Mouse (Mus musculus) hindbrain, embryonic 16.5 days (tissue): ENCODE measurements at regions not wholly inside any gene's neighbourhood (a gene's known extent, or its start where the extent isn't known, plus 50 kb on each side); places are given as distances from the start of the nearest gene placed in this dataset.

Experiments used
- ATAC-seq: fragments of 200-750 bp; cut with Nextera tagmentation; 2 replicates; pipeline ENCODE4 v1.8.0; 2017; ENCODE audit warnings: moderate TSS enrichment, moderate library complexity
- H3K27ac ChIP-seq: fragments of 300-500 bp; sonication (generic); 2 replicates; pipeline ENCODE4 v1.5.1; 2014; ENCODE audit warnings: low read depth, mild to moderate bottlenecking, control low read depth, low read length, moderate library complexity
- H3K27me3 ChIP-seq: fragments of 300-500 bp; sonication (generic); replicated peaks from 2 replicates; pipeline ENCODE4 v1.6.1; 2014; ENCODE audit warnings: low read length; ENCODE audit not compliant: control insufficient read depth, insufficient read depth
- H3K36me3 ChIP-seq: fragments of 300-500 bp; sonication (generic); 2 replicates; pipeline ENCODE4 v1.6.1; 2014; ENCODE audit warnings: mild to moderate bottlenecking, low read length, moderate library complexity, mixed read lengths; ENCODE audit not compliant: control insufficient read depth, insufficient read depth
- H3K4me1 ChIP-seq: fragments of 300-500 bp; sonication (generic); 2 replicates; pipeline ENCODE4 v1.6.1; 2014; ENCODE audit warnings: low read depth, low read length; ENCODE audit not compliant: control insufficient read depth, insufficient read depth
- H3K4me2 ChIP-seq: fragments of 300-500 bp; sonication (generic); 2 replicates; pipeline ENCODE4 v1.6.1; 2014; ENCODE audit warnings: mild to moderate bottlenecking, low read length, control low read depth, moderate library complexity
- H3K4me3 ChIP-seq: fragments of 300-500 bp; sonication (generic); 2 replicates; pipeline ENCODE4 v1.5.1; 2014; ENCODE audit warnings: mild to moderate bottlenecking, low read length, control low read depth, moderate library complexity
- H3K9ac ChIP-seq: fragments of 300-500 bp; sonication (generic); 2 replicates; pipeline ENCODE4 v1.6.1; 2014; ENCODE audit warnings: low read depth, mild to moderate bottlenecking, control low read depth, low read length, moderate library complexity
- H3K9me3 ChIP-seq: fragments of 300-500 bp; sonication (generic); 2 replicates; pipeline ENCODE4 v1.6.1; 2014; ENCODE audit warnings: mild to moderate bottlenecking, low read length, moderate library complexity; ENCODE audit not compliant: control insufficient read depth
- WGBS: fragments of 180-500 bp; shearing (Covaris S2); extraction: QIAGEN DNeasy Blood & Tissue Kit; methylation state at CpG from one replicate; pipeline ENCODE4 v1.1.7; 2014; 5-methylcytosine and 5-hydroxymethylcytosine counted together

DNA sequence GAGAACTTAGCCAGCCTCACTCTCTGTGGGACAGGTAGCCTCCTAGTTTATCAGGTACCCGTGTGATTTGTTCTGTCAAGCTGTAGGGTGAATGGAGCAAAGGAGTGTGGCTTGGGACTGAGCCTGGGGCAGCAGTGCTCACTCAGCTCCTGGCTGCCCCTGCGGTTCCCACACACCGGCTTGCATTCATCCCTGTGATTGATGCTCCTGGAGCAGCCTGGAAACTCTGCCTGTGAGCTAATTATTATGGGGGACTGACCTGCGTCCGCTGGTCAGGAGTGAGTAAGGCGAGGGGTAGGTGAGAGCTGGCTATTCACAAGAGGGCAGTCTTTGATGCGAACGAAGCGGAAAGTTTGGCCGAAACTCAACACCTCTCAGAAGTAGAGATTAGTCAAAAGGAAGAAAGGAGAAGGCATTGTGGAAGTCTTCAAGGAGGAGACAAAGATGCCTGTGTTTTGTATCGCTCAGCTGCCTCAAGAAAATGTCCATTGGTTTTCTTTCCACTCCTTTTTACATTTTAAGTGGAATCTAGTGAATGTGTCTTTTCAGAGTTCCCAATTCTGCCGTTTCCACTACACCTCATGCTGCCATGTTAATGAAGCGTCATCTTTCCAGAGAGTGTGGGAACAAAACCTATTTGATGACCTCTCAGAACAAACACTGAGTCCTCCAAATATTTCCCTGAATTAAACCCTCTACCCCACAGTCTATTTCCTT, 142.7 kb upstream of the Car8 start:
- no peaks in the 10 kb centered on the region for H3K4me1 ChIP-seq
- H3K36me3 ChIP-seq, result no peaks in the 10 kb centered on the region
- H3K27ac ChIP-seq, result no peak overlapping the region
- H3K4me2 ChIP-seq, result no peak overlapping the region
- H3K9me3 ChIP-seq, result no peaks in the 10 kb centered on the region
- no peaks in the 10 kb centered on the region for H3K27me3 ChIP-seq
- 21% methylated on average over 13 of the region's 13 CpGs for WGBS
- peak; percentile 89 for ATAC-seq
- no peak overlapping the region for H3K9ac ChIP-seq
- no peak overlapping the region for H3K4me3 ChIP-seq

DNA sequence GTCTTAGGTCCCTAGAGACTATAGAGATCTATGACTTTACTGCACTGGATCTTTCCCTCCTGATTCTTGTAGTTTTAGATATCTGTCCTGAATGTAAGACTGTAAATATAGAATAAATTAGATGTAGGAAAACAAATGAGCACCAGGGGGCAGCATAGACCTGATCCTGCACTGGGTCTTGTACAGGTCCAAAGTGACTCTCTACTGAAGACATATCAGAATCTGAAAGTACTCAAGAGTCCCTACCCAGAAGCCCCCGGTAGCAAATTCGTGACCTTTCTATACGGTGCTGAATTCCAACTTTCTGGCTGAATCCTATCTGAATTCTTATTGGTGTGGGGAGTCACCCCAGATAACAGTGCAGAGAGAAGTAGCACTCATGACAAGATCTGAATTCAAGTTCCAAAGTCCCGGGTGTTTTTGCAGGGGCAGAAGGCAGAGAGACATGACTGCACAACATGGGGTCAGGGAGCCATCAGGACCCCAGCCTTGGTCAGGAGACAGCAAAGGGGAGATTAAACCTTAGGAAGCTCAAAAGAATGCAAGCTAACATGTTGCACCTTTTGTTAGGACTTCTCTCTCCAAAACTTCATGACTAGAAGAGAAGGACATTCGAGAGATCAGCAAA, 142.0 kb upstream of the Car8 start:
- no peak overlapping the region for H3K4me2 ChIP-seq
- no peaks in the 10 kb centered on the region for H3K27me3 ChIP-seq
- H3K4me3 ChIP-seq, result no peak overlapping the region
- ATAC-seq, result peak; percentile 77
- 0 out of 2 replicates have a peak overlapping the region, but pooled peaks have one; percentile 42 for H3K27ac ChIP-seq
- WGBS, result 58% methylated on average over 5 of the region's 5 CpGs
- no peaks in the 10 kb centered on the region for H3K9me3 ChIP-seq
- no peaks in the 10 kb centered on the region for H3K36me3 ChIP-seq
- no peak overlapping the region for H3K9ac ChIP-seq
- H3K4me1 ChIP-seq, result no peaks in the 10 kb centered on the region

DNA sequence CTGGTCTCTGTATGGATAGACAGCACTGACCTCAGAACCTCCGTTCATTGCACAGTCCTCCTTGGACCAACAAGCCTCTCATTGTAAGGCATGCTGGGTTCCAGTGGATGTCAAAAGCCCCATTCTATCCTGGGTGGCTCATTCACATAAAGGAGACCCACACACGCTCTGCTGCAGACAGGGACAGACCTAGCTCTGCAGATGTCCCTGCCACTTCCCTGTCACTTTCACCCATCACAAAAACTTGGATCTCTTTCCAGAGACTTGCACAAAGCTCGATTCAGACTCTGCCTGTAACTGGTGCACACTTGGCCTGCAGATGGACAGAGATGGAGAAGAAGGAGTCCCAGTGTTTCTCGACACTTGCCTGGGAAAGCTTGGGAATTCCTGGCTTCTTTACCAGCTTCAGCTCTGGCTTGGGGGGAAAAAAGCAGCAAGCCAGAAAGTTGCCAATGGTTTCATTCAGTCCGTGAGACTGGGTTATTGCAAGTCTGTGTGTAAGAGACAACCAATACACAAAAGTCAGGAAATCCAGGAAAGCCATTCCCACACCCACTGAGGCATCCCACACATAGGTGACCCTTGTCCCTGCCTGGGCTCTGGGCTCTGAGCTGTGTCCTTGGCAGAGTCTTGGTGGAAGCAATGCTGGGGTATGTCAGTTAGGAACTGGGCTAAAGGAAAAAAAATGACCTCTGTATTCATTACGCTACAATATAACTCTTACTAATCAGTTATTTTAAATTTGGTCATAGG, 136.1 kb upstream of the Car8 start:
- Histone ChIP-seq H3K9me3 (no peaks in the 10 kb centered on the region), H3K27me3 (no peaks in the 10 kb centered on the region), H3K36me3 (no peaks in the 10 kb centered on the region), H3K27ac (peak overlapping the region; percentile 45; the same call in 1 of the 2 replicates), H3K4me3 (no peak overlapping the region), H3K4me1 (no peaks in the 10 kb centered on the region), H3K9ac (no peak overlapping the region), H3K4me2 (no peak overlapping the region)
- ATAC-seq, result peak; percentile 89
- 66% methylated on average over 6 of the region's 6 CpGs for WGBS

DNA sequence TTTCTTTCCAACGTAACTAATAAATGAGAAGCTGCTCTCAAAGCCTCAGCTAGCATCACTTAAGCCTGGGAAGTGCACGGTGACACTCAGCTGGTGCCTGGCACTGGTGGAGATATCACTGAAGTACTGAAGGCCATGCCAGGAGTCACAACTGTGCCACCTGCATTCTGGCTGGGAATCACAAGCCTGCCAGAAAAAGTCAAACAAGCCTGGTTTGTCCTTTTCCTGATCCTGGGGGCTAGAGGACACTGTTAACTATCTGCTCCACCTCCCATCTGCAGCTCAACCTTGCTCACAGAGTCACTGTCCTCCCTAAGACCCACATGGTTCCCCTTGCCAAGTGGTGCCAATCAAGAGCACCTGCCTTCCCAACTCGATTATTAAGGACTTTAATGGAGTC, 135.2 kb upstream of the Car8 start:
- Histone ChIP-seq H3K4me3 (no peak overlapping the region), H3K9ac (no peak overlapping the region), H3K27ac (no peak overlapping the region), H3K4me1 (no peaks in the 10 kb centered on the region), H3K36me3 (no peaks in the 10 kb centered on the region), H3K27me3 (no peaks in the 10 kb centered on the region), H3K4me2 (no peak overlapping the region), H3K9me3 (no peaks in the 10 kb centered on the region)
- ATAC-seq, result peak; percentile 60
- 73% methylated on average over 3 of the region's 3 CpGs for WGBS

DNA sequence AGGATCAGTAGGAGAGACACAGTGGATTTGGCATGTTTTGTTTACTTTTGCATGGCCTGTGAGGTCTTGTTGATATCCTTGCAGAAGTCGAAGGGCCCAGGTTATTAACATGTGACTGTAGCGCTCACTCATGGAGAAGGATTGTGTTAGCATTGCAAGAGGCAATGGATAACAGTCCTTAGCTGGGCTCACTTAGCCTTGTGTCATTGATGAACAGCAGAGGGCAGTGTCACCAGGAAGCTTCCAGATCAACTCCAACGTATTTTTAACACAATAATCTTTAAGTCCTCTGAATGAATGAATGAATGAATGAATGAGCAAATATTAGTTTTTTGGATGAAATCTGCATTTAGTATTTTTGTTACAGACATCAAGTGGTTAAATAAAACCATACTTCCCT, 133.2 kb upstream of the Car8 start:
- H3K4me3 ChIP-seq, result no peak overlapping the region
- no peak overlapping the region for H3K9ac ChIP-seq
- no peak overlapping the region for H3K27ac ChIP-seq
- H3K9me3 ChIP-seq, result no peaks in the 10 kb centered on the region
- H3K4me2 ChIP-seq, result no peak overlapping the region
- ATAC-seq, result no peak
- WGBS, result 64% methylated on average over 3 of the region's 3 CpGs
- no peaks in the 10 kb centered on the region for H3K4me1 ChIP-seq
- no peaks in the 10 kb centered on the region for H3K36me3 ChIP-seq
- no peaks in the 10 kb centered on the region for H3K27me3 ChIP-seq

DNA sequence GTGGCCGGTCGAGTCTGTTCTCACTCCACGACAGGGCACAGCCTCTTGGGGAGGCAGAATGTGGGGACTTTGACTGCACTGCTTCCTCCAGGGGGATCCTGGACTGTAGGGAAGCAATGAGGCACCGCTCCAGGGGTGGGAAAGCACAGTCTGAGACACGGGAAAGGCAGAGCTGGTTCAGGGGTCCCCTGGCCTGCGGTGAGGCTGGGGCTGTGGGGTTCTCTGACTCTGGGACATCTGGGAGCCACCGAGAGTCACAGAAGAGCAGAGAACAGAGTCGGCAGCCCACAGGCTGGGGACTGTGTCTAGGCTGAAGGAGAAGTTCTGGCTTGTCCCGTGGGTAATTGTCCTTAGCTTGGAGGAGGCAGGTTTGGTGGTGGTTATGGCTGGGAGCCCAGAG, 131.9 kb upstream of the Car8 start:
- 73% methylated on average over 9 of the region's 9 CpGs for WGBS
- H3K36me3 ChIP-seq, result no peaks in the 10 kb centered on the region
- ATAC-seq, result no peak

DNA sequence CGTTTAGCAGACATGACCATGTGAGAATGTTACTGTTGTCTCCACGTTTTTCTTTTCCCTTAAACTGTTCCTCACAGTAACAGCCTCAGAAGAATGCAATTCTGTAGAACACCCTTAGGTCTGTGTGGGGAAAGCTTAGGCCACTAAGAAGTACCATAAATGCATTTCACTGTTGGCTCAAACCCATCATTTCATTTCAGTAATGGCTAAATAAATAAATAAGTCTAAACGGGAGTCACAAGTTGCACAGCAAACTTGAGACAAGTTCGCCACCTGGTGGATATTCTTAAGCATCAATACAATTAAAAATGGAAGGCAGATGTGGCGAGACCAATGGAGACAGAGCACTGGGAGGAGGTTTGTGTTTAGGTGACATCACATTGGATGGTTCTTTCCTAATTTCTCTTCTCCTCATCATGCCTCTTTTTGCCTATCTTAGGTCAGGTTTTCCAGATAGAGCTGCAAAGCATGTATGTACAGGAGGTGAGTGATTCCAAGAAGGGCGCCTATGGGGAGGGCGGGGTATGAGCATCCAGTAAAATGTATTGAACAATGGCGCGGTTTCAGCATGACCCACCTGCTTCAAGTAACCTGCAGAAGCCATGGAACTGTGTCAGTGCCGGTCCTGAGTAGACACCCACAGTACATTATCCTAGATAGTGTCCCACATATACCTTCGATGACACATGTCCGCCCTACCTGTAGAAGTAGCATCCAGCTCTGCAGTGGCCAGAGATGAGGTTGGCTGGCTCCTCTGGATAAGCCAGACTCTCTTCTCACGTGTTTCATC, 128.8 kb upstream of the Car8 start:
- peak; percentile 81 for ATAC-seq
- no peak overlapping the region for H3K4me2 ChIP-seq

More for the DNA sequence above, 131.9 kb upstream of the Car8 start:
- H3K9ac ChIP-seq, result no peak overlapping the region
- H3K4me2 ChIP-seq, result no peak overlapping the region
- no peaks in the 10 kb centered on the region for H3K27me3 ChIP-seq
- no peaks in the 10 kb centered on the region for H3K9me3 ChIP-seq
- no peak overlapping the region for H3K4me3 ChIP-seq
- no peaks in the 10 kb centered on the region for H3K4me1 ChIP-seq
- H3K27ac ChIP-seq, result no peak overlapping the region

DNA sequence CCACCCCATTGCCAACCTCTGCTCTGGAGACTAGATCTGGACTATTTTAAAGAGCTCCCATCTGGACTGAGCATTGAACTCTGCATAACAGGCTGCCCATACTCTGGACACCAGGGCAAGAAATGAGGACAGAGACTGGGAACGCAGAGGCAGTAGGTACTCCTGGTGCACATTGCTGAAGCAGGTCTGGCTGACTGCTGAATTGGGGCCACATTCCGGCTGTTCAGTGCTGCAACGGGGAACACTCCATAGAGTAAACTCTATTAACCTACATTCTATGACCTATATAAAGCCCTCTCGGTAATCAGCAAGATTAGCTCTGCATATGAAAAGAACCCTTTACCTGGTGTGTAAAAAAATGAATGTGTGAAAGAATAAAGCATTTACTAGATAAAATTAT, 128.1 kb upstream of the Car8 start:
- H3K27ac ChIP-seq, result peak overlapping the region; percentile 20; the same call in 1 of the 2 replicates
- no peaks in the 10 kb centered on the region for H3K9me3 ChIP-seq
- no peaks in the 10 kb centered on the region for H3K4me1 ChIP-seq
- 74% methylated on average over 4 of the region's 4 CpGs for WGBS
- no peaks in the 10 kb centered on the region for H3K36me3 ChIP-seq
- peak; percentile 57 for ATAC-seq
- H3K9ac ChIP-seq, result no peak overlapping the region
- no peaks in the 10 kb centered on the region for H3K27me3 ChIP-seq
- no peak overlapping the region for H3K4me2 ChIP-seq
- H3K4me3 ChIP-seq, result no peak overlapping the region

More for the DNA sequence above, 128.8 kb upstream of the Car8 start:
- Histone ChIP-seq H3K9ac (no peak overlapping the region), H3K9me3 (no peaks in the 10 kb centered on the region), H3K27ac (no peak overlapping the region), H3K4me1 (no peaks in the 10 kb centered on the region), H3K27me3 (no peaks in the 10 kb centered on the region), H3K36me3 (no peaks in the 10 kb centered on the region), H3K4me3 (no peak overlapping the region)
- 64% methylated on average over 13 of the region's 13 CpGs for WGBS
